Mouse (Mus musculus) MEL (cell line): ENCODE data around the gene Mybphl. TPM values are rescaled to one million over a fixed set of nuclear protein-coding genes. Genes with fewer than 3 reads are reported as not detected.

ENCODE experiments used
- DNase-seq: peaks from one replicate; pipeline ENCODE4 v3.0.0; 2011; ENCODE audit warnings: low read depth, low spot score
- H3K27ac ChIP-seq: 2 replicates; pipeline ENCODE4 v1.5.1; 2012; ENCODE audit warnings: low read depth, mild to moderate bottlenecking, control low read depth, low read length, moderate library complexity; ENCODE audit not compliant: control insufficient read depth
- H3K27me3 ChIP-seq, 2 experiments: fragments of 150-350 bp in 1 of 2; sonication (generic) in 1 of 2; 2 replicates each; pipeline ENCODE4 v1.6.1; 2012; ENCODE audit warnings: low read length in 2 of 2, mild to moderate bottlenecking in 2 of 2, improper control_type of control experiment in 1 of 2, moderate library complexity in 1 of 2; ENCODE audit not compliant: insufficient read depth in 2 of 2, control insufficient read depth in 1 of 2
- H3K36me3 ChIP-seq, 2 experiments: 2 replicates each; pipeline ENCODE4 v1.6.1; 2012 to 2014; ENCODE audit warnings: low read length in 2 of 2, improper control_type of control experiment in 1 of 2, inconsistent platforms in 1 of 2, mild to moderate bottlenecking in 1 of 2; ENCODE audit not compliant: insufficient read depth in 2 of 2, control insufficient read depth in 1 of 2
- H3K4me1 ChIP-seq, 2 experiments: fragments of 150-350 bp in 1 of 2; sonication (generic) in 1 of 2; 2 replicates each; pipeline ENCODE4 v1.6.1; 2012; ENCODE audit warnings: low read length in 2 of 2, improper control_type of control experiment in 1 of 2, mild to moderate bottlenecking in 1 of 2; ENCODE audit not compliant: insufficient read depth in 2 of 2, control insufficient read depth in 1 of 2
- H3K4me3 ChIP-seq, 2 experiments: fragments of 150-350 bp in 1 of 2; sonication (generic) in 1 of 2; 2 replicates each; pipeline ENCODE4 v1.5.1; 2012; ENCODE audit warnings: low read depth in 2 of 2, low read length in 2 of 2, mild to moderate bottlenecking in 2 of 2, moderate library complexity in 2 of 2, control low read depth in 1 of 2, improper control_type of control experiment in 1 of 2; ENCODE audit not compliant: control insufficient read depth in 1 of 2, insufficient read depth in 1 of 2
- H3K79me2 ChIP-seq: 2 replicates; pipeline ENCODE4 v1.6.1; 2012; ENCODE audit warnings: mild to moderate bottlenecking, low read length, moderate library complexity; ENCODE audit not compliant: control insufficient read depth, poor library complexity, insufficient read depth
- H3K9ac ChIP-seq: 2 replicates; pipeline ENCODE4 v1.6.1; 2012; ENCODE audit warnings: low read depth, mild to moderate bottlenecking, control low read depth, low read length, moderate library complexity; ENCODE audit not compliant: control insufficient read depth, poor library complexity, severe bottlenecking
- H3K9me3 ChIP-seq: fragments of 150-350 bp; sonication (generic); replicated peaks from 2 replicates; pipeline ENCODE4 v1.6.1; 2012; ENCODE audit warnings: mild to moderate bottlenecking, low read length, improper control_type of control experiment, moderate library complexity; ENCODE audit not compliant: insufficient read depth
- BHLHE40 ChIP-seq: IDR thresholded peaks from 2 replicates; pipeline ENCODE4 v1.6.1; 2012; ENCODE audit warnings: low read depth, mild to moderate bottlenecking, inconsistent platforms, low read length, improper control_type of control experiment, borderline replicate concordance
- CHD1 ChIP-seq: IDR thresholded peaks from 2 replicates; pipeline ENCODE4 v1.6.1; 2012; ENCODE audit warnings: low read depth, mild to moderate bottlenecking, inconsistent platforms, low read length, improper control_type of control experiment
- CHD2 ChIP-seq: IDR thresholded peaks from 2 replicates; pipeline ENCODE4 v1.6.1; 2011; ENCODE audit warnings: low read length, improper control_type of control experiment
- ELF1 ChIP-seq: IDR thresholded peaks from 2 replicates; pipeline ENCODE4 v1.6.1; 2014; ENCODE audit warnings: low read depth, mild to moderate bottlenecking, inconsistent platforms, low read length, improper control_type of control experiment, moderate library complexity
- ETS1 ChIP-seq: IDR thresholded peaks from 2 replicates; pipeline ENCODE4 v1.6.1; 2012; ENCODE audit warnings: low read depth, mild to moderate bottlenecking, inconsistent platforms, low read length, improper control_type of control experiment, moderate library complexity
- GABPA ChIP-seq: IDR thresholded peaks from 2 replicates; pipeline ENCODE4 v1.6.1; 2012; ENCODE audit warnings: low read depth, mild to moderate bottlenecking, inconsistent platforms, low read length, improper control_type of control experiment, moderate library complexity
- GATA1 ChIP-seq: IDR thresholded peaks from 2 replicates; pipeline ENCODE4 v1.6.1; 2011; ENCODE audit warnings: low read depth, low read length, improper control_type of control experiment
- KAT2A ChIP-seq: conservative IDR thresholded peaks from 2 replicates; pipeline ENCODE4 v1.6.1; 2012; ENCODE audit warnings: low read depth, low read length, improper control_type of control experiment, inconsistent platforms
- MAFK ChIP-seq: IDR thresholded peaks from 2 replicates; pipeline ENCODE4 v1.6.1; 2011; ENCODE audit warnings: low read depth, mild to moderate bottlenecking, low read length, improper control_type of control experiment, borderline replicate concordance
- MAX ChIP-seq: IDR thresholded peaks from 2 replicates; pipeline ENCODE4 v1.6.1; 2011; ENCODE audit warnings: low read length, improper control_type of control experiment
- MAZ ChIP-seq: IDR thresholded peaks from 2 replicates; pipeline ENCODE4 v1.6.1; 2012; ENCODE audit warnings: low read depth, mild to moderate bottlenecking, inconsistent platforms, low read length, improper control_type of control experiment
- MEF2A ChIP-seq: IDR thresholded peaks from 2 replicates; pipeline ENCODE4 v1.6.1; 2014; ENCODE audit warnings: low read depth, mild to moderate bottlenecking, inconsistent platforms, low read length, improper control_type of control experiment; ENCODE audit not compliant: poor library complexity, insufficient replicate concordance, severe bottlenecking; ENCODE audit errors: extremely low read depth
- MXI1 ChIP-seq: IDR thresholded peaks from 2 replicates; pipeline ENCODE4 v1.6.1; 2011; ENCODE audit warnings: mild to moderate bottlenecking, low read depth, low read length, improper control_type of control experiment
- POLR2A ChIP-seq, 2 experiments: IDR thresholded peaks; 2 replicates each; pipeline ENCODE4 v1.6.1; 2011 to 2012; ENCODE audit warnings: low read length in 2 of 2, mild to moderate bottlenecking in 2 of 2, control low read depth in 1 of 2, improper control_type of control experiment in 1 of 2, low read depth in 1 of 2, moderate library complexity in 1 of 2; ENCODE audit not compliant: control insufficient read depth in 1 of 2, insufficient read depth in 1 of 2, poor library complexity in 1 of 2
- POLR2AphosphoS5 ChIP-seq: IDR thresholded peaks from 2 replicates; pipeline ENCODE4 v1.6.1; 2012; ENCODE audit warnings: low read depth, borderline replicate concordance, mild to moderate bottlenecking, inconsistent platforms, low read length, moderate library complexity, mixed read lengths
- RAD21 ChIP-seq: IDR thresholded peaks from 2 replicates; pipeline ENCODE4 v1.6.1; 2011; ENCODE audit warnings: mild to moderate bottlenecking, low read depth, low read length, improper control_type of control experiment
- RCOR1 ChIP-seq: IDR thresholded peaks from 2 replicates; pipeline ENCODE4 v1.6.1; 2012; ENCODE audit warnings: low read depth, mild to moderate bottlenecking, inconsistent platforms, low read length, improper control_type of control experiment
- TCF12 ChIP-seq: IDR thresholded peaks from 2 replicates; pipeline ENCODE4 v1.6.1; 2014; ENCODE audit warnings: low read depth, mild to moderate bottlenecking, inconsistent platforms, low read length, improper control_type of control experiment, moderate library complexity
- USF1 ChIP-seq: IDR thresholded peaks from 2 replicates; pipeline ENCODE4 v1.6.1; 2014; ENCODE audit warnings: low read depth, mild to moderate bottlenecking, inconsistent platforms, low read length, improper control_type of control experiment, moderate library complexity
- USF2 ChIP-seq, 2 experiments: IDR thresholded peaks; 2 replicates each; pipeline ENCODE4 v1.6.1; 2011 to 2012; ENCODE audit warnings: improper control_type of control experiment in 2 of 2, low read length in 2 of 2, borderline replicate concordance in 1 of 2, inconsistent platforms in 1 of 2, low read depth in 1 of 2, mild to moderate bottlenecking in 1 of 2; ENCODE audit not compliant: insufficient read depth in 1 of 2
- ZC3H11A ChIP-seq: IDR thresholded peaks from 2 replicates; pipeline ENCODE4 v1.6.1; 2012; ENCODE audit warnings: low read depth, mild to moderate bottlenecking, inconsistent platforms, low read length, improper control_type of control experiment
- ZMIZ1 ChIP-seq: IDR thresholded peaks from 2 replicates; pipeline ENCODE4 v1.6.1; 2012; ENCODE audit warnings: low read depth, mild to moderate bottlenecking, inconsistent platforms, low read length, improper control_type of control experiment, moderate library complexity
- ZNF384 ChIP-seq: IDR thresholded peaks from 2 replicates; pipeline ENCODE4 v1.6.1; 2012; ENCODE audit warnings: low read depth, mild to moderate bottlenecking, inconsistent platforms, low read length, improper control_type of control experiment
- polyA plus RNA-seq, 2 experiments: library from polyadenylated mRNA; stranded (reverse) in 1 of 2; unstranded in 1 of 2; fragments of >175 nt in 1 of 2; fragments of >200 nt in 1 of 2; gene quantifications; 2 replicates each; pipeline versions ENCODE4 v1.2.1 to v1.2.4; 2012; ENCODE audit warnings: low replicate concordance in 2 of 2, low read depth in 1 of 2; ENCODE audit not compliant: insufficient read length in 2 of 2, insufficient read depth in 1 of 2, missing spikeins in 1 of 2
- total RNA-seq: library from RNA; depleted of rRNA; stranded (reverse); fragments of 300-350 nt; gene quantifications from 2 replicates; pipeline ENCODE4 v1.2.3, GENCODE M21; 2012

Mybphl gene
- total and polyA plus RNA-seq, 3 experiments, result not detected

- Histone ChIP-seq H3K4me3 (no peak overlapping the region), H3K27ac (no peak overlapping the region), H3K4me1 (no peaks in the 10 kb centered on the region), H3K79me2 (no peaks in the 10 kb centered on the region), H3K9ac (no peak overlapping the region), H3K9me3 (no peaks in the 10 kb centered on the region), H3K27me3 (peaks cover 3 to 4% of the 10 kb centered on the region in 2 experiments), H3K36me3 (no peaks in the 10 kb centered on the region)
- no peak for DNase-seq
- no peak for TF ChIP-seq CHD2
- no peak for TF ChIP-seq MAFK
- no peak for TF ChIP-seq MAZ
- no peak for TF ChIP-seq GATA1
- TF ChIP-seq BHLHE40, result no peak
- no peak for TF ChIP-seq KAT2A
- no peak for TF ChIP-seq ZC3H11A
- no peak for TF ChIP-seq USF2 (IDR thresholded peaks at IDR 0.05; ENCODE audit: borderline replicate concordance in 1 of 2, insufficient read depth in 1 of 2, low read depth in 1 of 2, low read length in 2 of 2)
- no peak for TF ChIP-seq POLR2A (IDR thresholded peaks at IDR 0.05; ENCODE audit: control insufficient read depth in 1 of 2, insufficient read depth in 1 of 2, low read depth in 1 of 2, low read length in 2 of 2, poor library complexity in 1 of 2)
- TF ChIP-seq ZNF384, result no peak
- no peak for TF ChIP-seq RAD21
Measured at GRCm38 (mm10) chr3:108413634-108414360, 49.1 kb downstream of the Mybphl start.

GRCm38 (mm10) chr3:108414857-108415830 is 50.4 kb downstream of the Mybphl start, which contains the start of gene Celsr2:
Celsr2 (minus strand) TSS chr3:108415552.
- H3K9ac ChIP-seq, result no peak within 1 kb of the TSS
- no peaks in the 10 kb centered on the region for H3K36me3 ChIP-seq
- H3K9me3 ChIP-seq, result no peaks in the 10 kb centered on the region
- H3K27ac ChIP-seq, result no peak within 1 kb of the TSS
- H3K27me3 ChIP-seq, result peaks cover 3 to 4% of the 10 kb centered on the region in 2 experiments
- no peak within 1 kb of the TSS for H3K4me3 ChIP-seq
- no peaks in the 10 kb centered on the region for H3K4me1 ChIP-seq
- no peak for TF ChIP-seq MAFK
- TF ChIP-seq RCOR1, result no peak
- no peak for TF ChIP-seq USF2 (IDR thresholded peaks at IDR 0.05; ENCODE audit: borderline replicate concordance in 1 of 2, insufficient read depth in 1 of 2, low read depth in 1 of 2, low read length in 2 of 2)
- TF ChIP-seq MEF2A, result no peak
- TF ChIP-seq TCF12, result no peak
- TF ChIP-seq MXI1, result no peak
- no peak for TF ChIP-seq ZMIZ1
- TF ChIP-seq ELF1, result no peak
- no peak for TF ChIP-seq MAX
- TF ChIP-seq BHLHE40, result no peak
- no peak for TF ChIP-seq CHD1
- no peak for TF ChIP-seq POLR2AphosphoS5
- no peak for TF ChIP-seq ZC3H11A
- TF ChIP-seq USF1, result no peak
- no peak for TF ChIP-seq ETS1
- no peak for TF ChIP-seq POLR2A (IDR thresholded peaks at IDR 0.05; ENCODE audit: control insufficient read depth in 1 of 2, insufficient read depth in 1 of 2, low read depth in 1 of 2, low read length in 2 of 2, poor library complexity in 1 of 2)
- TF ChIP-seq GABPA, result no peak
- TF ChIP-seq, all 39 proteins: peak for 0
- H3K79me2 ChIP-seq, result no peaks in the 10 kb centered on the region
- DNase-seq, result no peak
